Comparison of ENCODE assay signal across 27 mouse cellular contexts in the genomic region with DNA sequence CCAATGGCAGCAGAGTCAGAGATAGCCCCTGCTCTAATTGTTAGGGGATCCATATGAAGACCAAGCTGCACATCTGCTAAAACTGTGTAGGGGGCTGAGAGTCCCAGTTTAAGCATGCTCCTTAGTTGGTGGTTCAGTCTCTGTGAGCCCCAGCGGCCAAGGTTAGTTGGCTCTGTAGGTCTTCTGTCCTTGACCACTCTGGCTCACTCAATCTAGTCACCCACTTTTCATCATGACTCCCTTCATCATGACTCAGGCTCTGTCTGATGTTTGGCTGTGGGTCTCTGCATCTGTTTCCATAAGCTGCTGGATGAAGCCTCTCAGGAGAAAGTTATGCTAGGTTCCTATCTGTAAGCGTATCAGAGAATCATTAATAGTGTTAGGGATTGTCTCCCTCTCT. TPM values are rescaled to one million over a fixed set of nuclear protein-coding genes. Genes with fewer than 3 reads are reported as not detected.
"Had no signal": no experiment of that assay in that cellular context is flagged by ENCODE, and none has a peak within 500 bp of the region (broad histone marks: within the 10 kb centered on the region; RNA-seq: fewer than 3 reads in every experiment).

No protein-coding gene starts in this region.

- DNase-seq: lung, adult 18-20 months; lung, embryonic 14.5 days; lung, postnatal 10 days; lung, postnatal 4 days; retina, postnatal 1 day; right cerebral cortex, adult 18-20 months; right cerebral cortex, postnatal 25 days; right cerebral cortex, postnatal 4 days; spleen, adult 18-20 months; thymus, adult 18-20 months; thymus, postnatal 14 days; thymus, postnatal 36 days had no signal

RNA-seq across cellular contexts. Expression of gene Olfr195, which starts 5.2 kb away (rescaled TPM):
- total RNA-seq: megakaryocyte, adult 5-6 weeks; megakaryocyte-erythroid progenitor cell, adult 5-6 weeks had no signal
- polyA plus RNA-seq: liver, embryonic 16.5 days; lung, embryonic 14.5 days; lung, embryonic 16.5 days; midbrain, embryonic 11.5 days; midbrain, embryonic 13.5 days; midbrain, embryonic 16.5 days; myocyte; neural tube, embryonic 11.5 days; neural tube, embryonic 13.5 days; neural tube, embryonic 15.5 days; small intestine, adult 2 months; stomach, embryonic 14.5 days; stomach, embryonic 16.5 days; thymus, postnatal 0 days had no signal

RNA-seq across cellular contexts. Expression of gene Olfr196, which starts 18.3 kb away (rescaled TPM):
- total RNA-seq: megakaryocyte, adult 5-6 weeks; megakaryocyte-erythroid progenitor cell, adult 5-6 weeks had no signal
- polyA plus RNA-seq: liver, embryonic 16.5 days; lung, embryonic 14.5 days; lung, embryonic 16.5 days; midbrain, embryonic 11.5 days; midbrain, embryonic 13.5 days; midbrain, embryonic 16.5 days; myocyte; neural tube, embryonic 11.5 days; neural tube, embryonic 13.5 days; neural tube, embryonic 15.5 days; small intestine, adult 2 months; stomach, embryonic 14.5 days; stomach, embryonic 16.5 days; thymus, postnatal 0 days had no signal

RNA-seq across cellular contexts. Expression of gene Olfr194, which starts 31.1 kb away (rescaled TPM):
- total RNA-seq: megakaryocyte, adult 5-6 weeks; megakaryocyte-erythroid progenitor cell, adult 5-6 weeks had no signal
- polyA plus RNA-seq: liver, embryonic 16.5 days; lung, embryonic 14.5 days; lung, embryonic 16.5 days; midbrain, embryonic 11.5 days; midbrain, embryonic 13.5 days; midbrain, embryonic 16.5 days; myocyte; neural tube, embryonic 11.5 days; neural tube, embryonic 13.5 days; neural tube, embryonic 15.5 days; small intestine, adult 2 months; stomach, embryonic 14.5 days; stomach, embryonic 16.5 days; thymus, postnatal 0 days had no signal

RNA-seq across cellular contexts. Expression of gene Olfr193, which starts 40.3 kb away (rescaled TPM):
- total RNA-seq: megakaryocyte, adult 5-6 weeks; megakaryocyte-erythroid progenitor cell, adult 5-6 weeks had no signal
- polyA plus RNA-seq: liver, embryonic 16.5 days; lung, embryonic 14.5 days; lung, embryonic 16.5 days; midbrain, embryonic 11.5 days; midbrain, embryonic 13.5 days; midbrain, embryonic 16.5 days; myocyte; neural tube, embryonic 11.5 days; neural tube, embryonic 13.5 days; neural tube, embryonic 15.5 days; small intestine, adult 2 months; stomach, embryonic 14.5 days; stomach, embryonic 16.5 days; thymus, postnatal 0 days had no signal

RNA-seq across cellular contexts. Expression of gene Olfr198, which starts 51.3 kb away (rescaled TPM):
- total RNA-seq: megakaryocyte, adult 5-6 weeks; megakaryocyte-erythroid progenitor cell, adult 5-6 weeks had no signal
- polyA plus RNA-seq: liver, embryonic 16.5 days; lung, embryonic 14.5 days; lung, embryonic 16.5 days; midbrain, embryonic 11.5 days; midbrain, embryonic 13.5 days; midbrain, embryonic 16.5 days; myocyte; neural tube, embryonic 11.5 days; neural tube, embryonic 13.5 days; neural tube, embryonic 15.5 days; small intestine, adult 2 months; stomach, embryonic 14.5 days; stomach, embryonic 16.5 days; thymus, postnatal 0 days had no signal
